Mouse (Mus musculus) erythroblast, embryonic 14.5 days (primary cell): ENCODE data around the gene Tmem42.

Experiments used
- GATA1 ChIP-seq: IDR thresholded peaks from 2 replicates; pipeline ENCODE4 v1.6.1; 2012; ENCODE audit warnings: low read length, inconsistent platforms, mixed read lengths
- TAL1 ChIP-seq: IDR thresholded peaks from 3 replicates; pipeline ENCODE4 v1.6.1; 2012; ENCODE audit warnings: low read length, inconsistent platforms, mixed read lengths

GRCm38 (mm10) chr9:122998406-122999192 lies 22.5 kb upstream of the Tmem42 start:
- TF ChIP-seq TAL1 (no peak), GATA1 (no peak)
